Mouse (Mus musculus) embryonic stem cell, embryonic (primary cell): ENCODE measurements around the gene Tmem119.

Experiments used
- CTCF ChIA-PET, 4 experiments: fragments of 300-600 bp in 2 of 4; fragments of 350-600 bp in 2 of 4; sonication (Branson Sonifier 250); formaldehyde crosslinking; loops; one replicate each; lab custom pipeline; 2022; ENCODE audit warnings: inconsistent platforms in 2 of 4; lab: Charles Lee
- POLR2A ChIA-PET, 4 experiments: fragments of 300-600 bp in 2 of 4; fragments of 350-600 bp in 2 of 4; sonication (Branson Sonifier 250); formaldehyde crosslinking; loops; one replicate each; lab custom pipeline; 2022; ENCODE audit warnings: antibody characterized with exemption in 4 of 4, inconsistent platforms in 1 of 4; lab: Charles Lee

The Tmem119 gene

DNA sequence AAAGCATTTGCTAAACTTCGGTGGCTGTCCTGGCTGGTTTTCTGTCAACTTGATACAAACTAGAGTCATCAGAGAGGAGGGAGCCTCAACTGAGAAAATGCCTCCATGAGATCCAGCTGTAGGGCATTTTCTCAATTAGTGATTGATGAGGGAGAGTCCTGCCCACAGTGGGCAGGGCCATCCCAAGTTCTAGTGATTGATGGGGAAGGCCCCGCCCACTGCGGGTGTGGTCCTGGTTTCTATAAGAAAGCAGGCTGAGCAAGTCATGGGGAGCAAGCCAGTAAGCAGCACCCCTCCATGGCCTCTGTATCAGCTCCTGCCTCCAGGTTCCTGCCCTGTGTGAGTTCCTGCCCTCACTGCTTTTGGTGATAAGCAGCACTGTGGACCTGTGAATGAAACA lies 16.2 kb downstream of the Tmem119 start:
- ChIA-PET CTCF (interaction anchor here in 3 of 4 experiments (1.1 to 2.5 kb wide), 11 partner anchors 10 to 153 kb away, joined by 3 to 15 read pairs (median 4); partner anchors contain the start of gene Iscu (in 1 of the 3)), POLR2A (interaction anchor here in 3 of 4 experiments (0.5 to 4.3 kb wide), 12 partner anchors 9 to 146 kb away, joined by 3 to 37 read pairs (median 3); partner anchors contain the start of genes Iscu (in 2 of the 3), Sart3 (in 2 of the 3), Tmem119 (in 2 of the 3) and Ficd (in 1 of the 3))

- CTCF ChIA-PET, result interaction anchor here in 3 of 4 experiments (1.1 to 2.5 kb wide), 11 partner anchors 10 to 153 kb away, joined by 3 to 15 read pairs (median 6); partner anchors contain the start of gene Iscu (in 1 of the 3)
Observed at GRCm38 (mm10) chr5:113783581-113784001, 16.7 kb downstream of the Tmem119 start.

GRCm38 (mm10) chr5:113782624-113783023 lies 17.7 kb downstream of the Tmem119 start:
- POLR2A ChIA-PET, result interaction anchor here in 2 of 4 experiments (1.0 to 4.3 kb wide), 5 partner anchors 10 to 507 kb away, joined by 3 to 37 read pairs (median 8); partner anchors contain the start of genes Iscu (in 2 of the 2), Sart3 (in 2 of the 2), Coro1c (in 1 of the 2) and Tmem119 (in 1 of the 2)
- CTCF ChIA-PET, result interaction anchor here in 3 of 4 experiments (0.7 to 2.5 kb wide), 5 partner anchors 9 to 62 kb away, joined by 4 to 7 read pairs (median 6); no protein-coding TSS in a partner anchor

More at GRCm38 (mm10) chr5:113783581-113784001, 16.7 kb downstream of the Tmem119 start:
- POLR2A ChIA-PET, result interaction anchor here in 3 of 4 experiments (0.5 to 4.3 kb wide), 11 partner anchors 8 to 77 kb away, joined by 3 to 37 read pairs (median 4); partner anchors contain the start of genes Iscu (in 2 of the 3), Sart3 (in 2 of the 3), Tmem119 (in 2 of the 3) and Ficd (in 1 of the 3)

- CTCF ChIA-PET, result interaction anchor here (0.6 to 2.5 kb wide), 8 partner anchors 8 to 691 kb away, joined by 3 to 7 read pairs (median 4); no protein-coding TSS in a partner anchor
- POLR2A ChIA-PET, result interaction anchor here (0.6 to 4.3 kb wide), 6 partner anchors 9 to 506 kb away, joined by 3 to 37 read pairs (median 4); partner anchors contain the start of genes Iscu (in 2 of the 4), Sart3 (in 2 of the 4) and Coro1c (in 1 of the 4)
Observed at GRCm38 (mm10) chr5:113781875-113782274, 18.4 kb downstream of the Tmem119 start.

DNA sequence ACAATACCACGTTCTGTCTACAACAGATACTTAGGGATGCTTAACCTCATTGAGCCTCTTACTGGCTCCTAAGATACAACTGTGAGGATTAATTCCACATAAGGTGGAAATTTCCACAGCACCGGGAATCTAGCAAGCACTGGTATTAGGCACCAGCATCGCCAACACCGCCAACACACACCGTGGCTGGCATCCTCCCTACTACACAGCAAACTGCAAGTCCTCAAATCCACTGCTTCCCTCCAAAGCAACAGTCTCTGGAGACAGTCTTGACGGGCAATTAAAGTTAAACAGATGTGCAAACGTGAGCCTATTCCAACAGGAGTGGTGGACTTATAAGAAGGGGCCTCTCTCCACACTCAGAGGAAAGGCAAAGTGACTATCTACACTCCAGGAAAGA lies 19.1 kb downstream of the Tmem119 start:
- ChIA-PET CTCF (interaction anchor here (0.6 to 0.7 kb wide), 6 partner anchors 7 to 690 kb away, joined by 3 to 7 read pairs (median 4); no protein-coding TSS in a partner anchor), POLR2A (interaction anchor here in 3 of 4 experiments (0.6 to 4.3 kb wide), 3 partner anchors 8 to 194 kb away, joined by 3 to 37 read pairs (median 6); partner anchors contain the start of genes Iscu (in 1 of the 3) and Sart3 (in 1 of the 3))

- POLR2A ChIA-PET, result no interaction called here
Observed at GRCm38 (mm10) chr5:113780763-113781162, 19.6 kb downstream of the Tmem119 start.

DNA sequence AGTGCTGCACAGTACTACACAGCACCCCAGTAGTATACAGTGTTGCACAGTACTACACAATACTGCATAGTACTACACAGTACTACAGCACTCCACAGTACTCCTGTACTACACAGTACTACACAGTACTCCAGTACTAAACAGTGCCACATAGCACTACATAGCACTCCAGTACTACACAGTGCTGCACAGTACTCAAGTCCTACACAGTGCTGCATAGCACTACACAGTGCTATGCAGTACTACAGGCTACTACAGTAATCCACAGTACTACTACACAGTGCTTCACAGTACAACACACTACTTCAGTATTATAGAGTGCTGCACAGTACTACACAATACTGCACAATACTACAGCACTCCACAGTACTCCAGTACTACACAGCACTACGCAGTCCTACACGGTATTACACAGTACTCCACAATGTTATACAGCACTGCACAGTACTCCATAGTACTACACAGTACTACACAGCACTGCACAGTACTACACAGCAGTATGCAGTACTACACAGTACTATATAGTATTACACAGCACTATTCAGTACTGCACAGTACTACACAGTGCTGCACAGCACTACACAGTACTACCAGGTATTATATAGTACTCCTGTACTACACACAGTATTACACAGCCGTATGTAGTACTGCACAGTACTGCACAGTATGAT lies 20.1 kb downstream of the Tmem119 start:
- ChIA-PET CTCF (no interaction called here), POLR2A (no interaction called here)

More at GRCm38 (mm10) chr5:113780763-113781162, 19.6 kb downstream of the Tmem119 start:
- CTCF ChIA-PET, result no interaction called here

DNA sequence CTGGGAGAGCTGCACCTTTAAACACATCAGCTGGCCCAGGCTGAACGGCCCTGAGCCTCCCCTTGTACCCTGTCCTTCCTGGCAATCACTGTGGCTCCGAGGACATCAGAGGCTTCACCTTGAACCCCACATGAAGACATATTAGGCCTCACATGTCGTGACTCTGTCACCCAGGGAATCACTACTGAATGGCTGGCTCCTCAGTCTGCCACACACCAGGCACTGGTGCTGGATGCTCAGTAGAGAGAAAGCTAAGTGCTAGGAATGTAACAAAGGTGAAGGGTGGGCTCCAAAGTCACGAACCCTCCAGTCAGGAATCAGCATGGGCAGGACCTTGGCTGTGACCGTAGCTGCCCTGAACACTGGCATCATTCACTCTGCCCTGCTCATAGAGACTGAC lies 20.7 kb downstream of the Tmem119 start:
- ChIA-PET CTCF (no interaction called here), POLR2A (interaction anchor here in 1 of 4 experiments (0.6 kb wide), 1 partner anchor 236 kb away, joined by 3 read pairs; no protein-coding TSS in a partner anchor)

- POLR2A ChIA-PET, result interaction anchor here in 1 of 4 experiments (0.8 to 1.2 kb wide), 3 partner anchors 11 to 96 kb away, joined by 3 read pairs; partner anchors contain the start of gene Ficd
Observed at GRCm38 (mm10) chr5:113777728-113778127, 22.6 kb downstream of the Tmem119 start.

GRCm38 (mm10) chr5:113776896-113777226 lies 23.5 kb downstream of the Tmem119 start:
- POLR2A ChIA-PET, result interaction anchor here in 1 of 4 experiments (1.2 kb wide), 1 partner anchor 96 kb away, joined by 3 read pairs; no protein-coding TSS in a partner anchor
- CTCF ChIA-PET, result interaction anchor here in 1 of 4 experiments (1.0 to 2.2 kb wide), 3 partner anchors 29 to 68 kb away, joined by 3 to 7 read pairs (median 6); no protein-coding TSS in a partner anchor

More at GRCm38 (mm10) chr5:113777728-113778127, 22.6 kb downstream of the Tmem119 start:
- CTCF ChIA-PET, result interaction anchor here in 1 of 4 experiments (0.6 kb wide), 1 partner anchor 492 kb away, joined by 3 read pairs; no protein-coding TSS in a partner anchor

DNA sequence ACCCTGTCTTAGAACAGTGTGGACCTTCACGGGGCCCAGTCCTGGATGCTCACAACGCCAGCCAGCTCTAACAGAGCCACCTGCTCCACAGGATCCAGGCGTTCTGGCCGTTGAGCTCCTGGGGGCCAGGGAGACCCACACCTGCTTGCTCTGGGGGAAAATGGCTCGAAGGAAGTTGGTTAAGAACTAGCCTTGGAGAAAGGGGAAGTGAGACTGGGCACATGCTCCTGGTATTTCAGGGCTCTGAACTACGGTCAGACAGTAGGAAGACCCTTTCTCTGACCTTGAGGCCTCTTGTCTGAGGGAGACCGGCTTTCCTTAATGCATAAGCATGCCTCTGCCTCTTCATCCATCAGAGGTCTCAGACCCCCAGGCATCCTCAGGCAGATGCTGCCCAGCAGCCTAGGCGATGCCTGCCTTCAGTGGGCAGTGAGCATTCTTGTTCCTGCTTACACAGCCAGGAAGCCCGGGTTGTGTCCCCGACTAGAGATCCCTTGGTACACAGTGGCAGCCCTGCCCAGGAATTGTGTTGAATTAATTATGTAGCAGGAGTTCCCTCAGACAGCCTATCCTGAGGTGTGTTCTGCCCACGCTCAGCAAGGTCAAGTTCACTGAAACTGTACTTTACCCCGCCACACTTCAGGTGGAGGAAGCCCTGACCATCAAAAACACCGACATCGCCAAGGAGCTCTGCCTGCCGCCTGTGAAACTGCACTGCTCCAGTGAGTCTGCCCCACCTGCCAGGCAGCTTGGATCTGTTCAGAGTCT lies 24.0 kb downstream of the Tmem119 start:
- ChIA-PET CTCF (interaction anchor here in 3 of 4 experiments (0.6 to 6.7 kb wide), 6 partner anchors 29 to 200 kb away, joined by 3 to 113 read pairs (median 6); no protein-coding TSS in a partner anchor), POLR2A (interaction anchor here in 2 of 4 experiments (1.2 to 1.3 kb wide), 2 partner anchors 8 to 96 kb away, joined by 3 read pairs; no protein-coding TSS in a partner anchor)

DNA sequence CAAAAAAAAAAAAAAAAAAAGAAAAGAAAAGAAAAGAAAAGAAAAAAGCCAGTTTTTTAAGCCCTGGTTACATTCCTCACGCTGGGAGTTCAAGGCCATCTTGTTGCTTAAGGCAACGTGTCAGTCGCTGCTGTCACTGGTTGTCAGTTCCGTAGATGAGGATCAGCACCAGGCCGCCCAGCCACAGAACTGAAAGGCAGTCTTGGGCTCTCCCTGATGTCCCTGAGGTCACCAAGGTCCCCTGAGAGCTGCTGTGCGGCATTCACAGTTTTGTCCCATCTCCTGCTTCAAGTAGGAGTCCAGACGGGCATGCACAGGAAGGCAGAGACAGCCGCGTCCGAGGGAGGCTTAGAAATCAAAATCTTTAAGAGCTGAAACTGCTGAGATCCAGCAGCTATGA lies 24.7 kb downstream of the Tmem119 start:
- ChIA-PET CTCF (interaction anchor here in 2 of 4 experiments (0.7 to 6.7 kb wide), 5 partner anchors 33 to 378 kb away, joined by 3 to 113 read pairs (median 6); no protein-coding TSS in a partner anchor), POLR2A (interaction anchor here in 2 of 4 experiments (0.7 to 1.3 kb wide), 4 partner anchors 8 to 97 kb away, joined by 3 to 4 read pairs (median 3); no protein-coding TSS in a partner anchor)

DNA sequence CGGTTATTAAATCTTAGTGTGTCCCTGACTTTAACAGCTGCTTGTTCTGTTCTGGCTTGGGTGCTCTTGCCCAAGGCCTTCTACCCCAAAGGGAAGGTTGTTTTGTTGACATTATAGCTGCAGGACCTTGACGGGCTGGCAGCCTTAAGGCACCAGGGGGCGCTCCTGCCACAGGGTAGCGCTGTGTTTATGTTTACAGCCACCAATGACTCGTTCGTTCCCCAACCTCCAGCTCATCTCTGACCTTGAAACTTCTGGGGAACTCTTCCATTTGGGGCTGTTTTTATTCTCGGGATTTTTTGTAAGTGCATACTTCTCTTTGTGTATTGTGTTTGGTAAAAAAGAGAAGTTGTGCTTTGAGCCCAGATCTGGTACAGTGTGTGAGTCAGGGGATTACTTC lies 26.7 kb downstream of the Tmem119 start:
- ChIA-PET CTCF (interaction anchor here (0.5 to 6.7 kb wide), 62 partner anchors 8 to 1283 kb away, joined by 3 to 113 read pairs (median 4); partner anchors contain the start of genes Tmem119 (in 2 of the 4), Coro1c (in 1 of the 4), Tmem211 (in 1 of the 4) and Wscd2 (in 1 of the 4)), POLR2A (interaction anchor here (0.5 to 4.7 kb wide), 50 partner anchors 9 to 493 kb away, joined by 3 to 37 read pairs (median 4); partner anchors contain the start of gene Ficd (in 2 of the 4))

GRCm38 (mm10) chr5:113772905-113773519 lies 27.3 kb downstream of the Tmem119 start:
- POLR2A ChIA-PET, result interaction anchor here (0.5 to 4.7 kb wide), 74 partner anchors 9 to 546 kb away, joined by 3 to 37 read pairs (median 4); partner anchors contain the start of genes Ficd (in 2 of the 4), Coro1c (in 1 of the 4), Tmem119 (in 1 of the 4) and Tmem211 (in 1 of the 4)
- CTCF ChIA-PET, result interaction anchor here (0.5 to 6.7 kb wide), 68 partner anchors 9 to 1677 kb away, joined by 3 to 113 read pairs (median 4); partner anchors contain the start of genes Tmem119 (in 2 of the 4), Coro1c (in 1 of the 4), Tmem211 (in 1 of the 4) and Wscd2 (in 1 of the 4)

DNA sequence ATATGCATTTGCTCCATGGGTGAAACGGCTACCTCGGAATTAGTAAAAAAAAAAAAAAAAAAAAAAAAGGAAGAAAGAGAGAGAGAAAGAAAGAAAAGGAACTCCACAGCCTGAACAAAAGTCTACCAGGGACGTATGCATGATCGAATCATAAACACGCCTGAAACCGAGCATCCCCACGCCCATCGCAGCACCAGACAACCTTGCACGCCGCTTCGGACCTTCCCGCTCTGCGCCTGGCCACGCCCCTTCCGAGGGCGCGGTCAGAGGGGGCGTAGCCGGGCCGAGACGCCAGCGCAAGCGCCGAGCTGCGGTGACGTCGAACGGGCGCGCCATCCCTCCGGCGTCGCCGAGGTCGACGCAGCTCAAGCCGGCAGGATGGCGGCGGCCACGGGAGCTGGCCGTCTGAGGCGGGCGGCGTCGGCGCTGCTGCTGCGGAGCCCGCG lies 27.8 kb downstream of the Tmem119 start, which contains the start of the genes Sart3 and Iscu:
Gene Sart3 (minus strand): TSS at position 61 of the 446 bp plus-strand sequence.
Gene Iscu (plus strand): TSS at position 299 of the 446 bp plus-strand sequence.
- ChIA-PET CTCF (interaction anchor here (0.5 to 6.7 kb wide), 34 partner anchors 9 to 1678 kb away, joined by 3 to 113 read pairs (median 4); partner anchors contain the start of genes Coro1c (in 1 of the 4) and Wscd2 (in 1 of the 4)), POLR2A (interaction anchor here (0.6 to 4.7 kb wide), 61 partner anchors 8 to 824 kb away, joined by 3 to 37 read pairs (median 4); partner anchors contain the start of genes Ficd (in 2 of the 4), Coro1c (in 1 of the 4), Tmem119 (in 1 of the 4) and Tmem211 (in 1 of the 4))
